Mouse (Mus musculus): ENCODE measurements around the gene Mylk4. TPM values are rescaled to one million over a fixed set of nuclear protein-coding genes. Genes with fewer than 3 reads are reported as not detected.

The Mylk4 gene
- total and polyA plus RNA-seq, 2 experiments from 2014 or later: 0.11 TPM; not detected in 1

GRCm38 (mm10) chr13:32783055-32783454, 699 bp downstream of the Mylk4 start:
- Histone ChIP-seq H3K4me3 (ENCODE audit: low read length) (no peak overlapping the region), H3K4me1 (ENCODE audit: insufficient read depth, low read length) (no peaks in the 10 kb centered on the region), H3K36me3 (ENCODE audit: insufficient read depth, low read length) (no peaks in the 10 kb centered on the region), H3K27ac (no peak overlapping the region), H3K4me2 (ENCODE audit: low read depth, low read length) (no peak overlapping the region), H3K9ac (replicated peaks; ENCODE audit: low read length) (no peak overlapping the region), H3K9me3 (ENCODE audit: low read length) (no peaks in the 10 kb centered on the region), H3K27me3 (ENCODE audit: insufficient read depth, low read length) (no peaks in the 10 kb centered on the region)
- ATAC-seq (no peak), DNase-seq (ENCODE audit: low spot score) (peak; percentile 26)
- peak; percentile 57 for TF ChIP-seq CTCF (IDR thresholded peaks at IDR 0.05; ENCODE audit: low read depth)
- 61% methylated on average over 5 of the region's 5 CpGs for WGBS

- 69% methylated on average over 3 of the region's 3 CpGs for WGBS
- Histone ChIP-seq H3K4me3 (ENCODE audit: low read length) (no peak overlapping the region), H3K9me3 (ENCODE audit: low read length) (no peaks in the 10 kb centered on the region), H3K4me1 (ENCODE audit: insufficient read depth, low read length) (no peaks in the 10 kb centered on the region), H3K27ac (no peak overlapping the region), H3K4me2 (ENCODE audit: low read depth, low read length) (no peak overlapping the region), H3K27me3 (ENCODE audit: insufficient read depth, low read length) (no peaks in the 10 kb centered on the region), H3K9ac (replicated peaks; ENCODE audit: low read length) (no peak overlapping the region), H3K36me3 (ENCODE audit: insufficient read depth, low read length) (no peaks in the 10 kb centered on the region)
- ATAC-seq (no peak), DNase-seq (ENCODE audit: low spot score) (no peak)
- TF ChIP-seq CTCF (IDR thresholded peaks at IDR 0.05; ENCODE audit: low read depth): no peak
These were observed 4.9 kb downstream of the Mylk4 start for GRCm38 (mm10) chr13:32778861-32779260.

- Histone ChIP-seq H3K4me3 (ENCODE audit: low read length) (no peak overlapping the region), H3K4me2 (ENCODE audit: low read depth, low read length) (no peak overlapping the region), H3K9ac (replicated peaks; ENCODE audit: low read length) (no peak overlapping the region), H3K27ac (no peak overlapping the region), H3K4me1 (ENCODE audit: insufficient read depth, low read length) (no peaks in the 10 kb centered on the region), H3K9me3 (ENCODE audit: low read length) (no peaks in the 10 kb centered on the region), H3K36me3 (ENCODE audit: insufficient read depth, low read length) (no peaks in the 10 kb centered on the region), H3K27me3 (ENCODE audit: insufficient read depth, low read length) (no peaks in the 10 kb centered on the region)
- WGBS: 89% methylated on average over 10 of the region's 10 CpGs
- DNase-seq (ENCODE audit: low spot score): no peak
- no peak for ATAC-seq
- TF ChIP-seq CTCF (IDR thresholded peaks at IDR 0.05; ENCODE audit: low read depth): no peak
These were observed 7.4 kb downstream of the Mylk4 start for GRCm38 (mm10) chr13:32776350-32776749.

- H3K9ac ChIP-seq (replicated peaks; ENCODE audit: low read length): no peak overlapping the region
- H3K4me2 ChIP-seq (ENCODE audit: low read depth, low read length): no peak overlapping the region
- H3K27me3 ChIP-seq (ENCODE audit: insufficient read depth, low read length): no peaks in the 10 kb centered on the region
- no peaks in the 10 kb centered on the region for H3K9me3 ChIP-seq (ENCODE audit: low read length)
- no peak for TF ChIP-seq CTCF (IDR thresholded peaks at IDR 0.05; ENCODE audit: low read depth)
- no peaks in the 10 kb centered on the region for H3K4me1 ChIP-seq (ENCODE audit: insufficient read depth, low read length)
- no peak overlapping the region for H3K27ac ChIP-seq
- DNase-seq (ENCODE audit: low spot score) (no peak), ATAC-seq (no peak)
- H3K4me3 ChIP-seq (ENCODE audit: low read length): no peak overlapping the region
- 84% methylated on average over 9 of the region's 9 CpGs for WGBS
- H3K36me3 ChIP-seq (ENCODE audit: insufficient read depth, low read length): no peaks in the 10 kb centered on the region
These were observed 7.9 kb downstream of the Mylk4 start for GRCm38 (mm10) chr13:32775889-32776288.

GRCm38 (mm10) chr13:32769960-32770359, 13.8 kb downstream of the Mylk4 start:
- Histone ChIP-seq H3K9me3 (ENCODE audit: low read length) (no peaks in the 10 kb centered on the region), H3K27ac (no peak overlapping the region), H3K4me3 (ENCODE audit: low read length) (no peak overlapping the region), H3K36me3 (ENCODE audit: insufficient read depth, low read length) (no peaks in the 10 kb centered on the region), H3K27me3 (ENCODE audit: insufficient read depth, low read length) (no peaks in the 10 kb centered on the region), H3K4me1 (ENCODE audit: insufficient read depth, low read length) (no peaks in the 10 kb centered on the region), H3K9ac (replicated peaks; ENCODE audit: low read length) (no peak overlapping the region), H3K4me2 (ENCODE audit: low read depth, low read length) (no peak overlapping the region)
- DNase-seq (ENCODE audit: low spot score) (no peak), ATAC-seq (no peak)
- no peak for TF ChIP-seq CTCF (IDR thresholded peaks at IDR 0.05; ENCODE audit: low read depth)
- 17% methylated on average over 3 of the region's 3 CpGs for WGBS

- H3K27me3 ChIP-seq (ENCODE audit: insufficient read depth, low read length): no peaks in the 10 kb centered on the region
- TF ChIP-seq CTCF (IDR thresholded peaks at IDR 0.05; ENCODE audit: low read depth): peak; percentile 66
- H3K36me3 ChIP-seq (ENCODE audit: insufficient read depth, low read length): no peaks in the 10 kb centered on the region
- peak; percentile 82 for DNase-seq (ENCODE audit: low spot score)
- H3K9ac ChIP-seq (replicated peaks; ENCODE audit: low read length): no peak overlapping the region
- ATAC-seq: no peak
- no peak overlapping the region for H3K4me2 ChIP-seq (ENCODE audit: low read depth, low read length)
- no peak overlapping the region for H3K4me3 ChIP-seq (ENCODE audit: low read length)
- H3K4me1 ChIP-seq (ENCODE audit: insufficient read depth, low read length): no peaks in the 10 kb centered on the region
- 9% methylated on average over 4 of the region's 4 CpGs for WGBS
- H3K27ac ChIP-seq: no peak overlapping the region
- H3K9me3 ChIP-seq (ENCODE audit: low read length): no peaks in the 10 kb centered on the region
These were observed 15.7 kb downstream of the Mylk4 start for GRCm38 (mm10) chr13:32768104-32768503.

- no peaks in the 10 kb centered on the region for H3K27me3 ChIP-seq (ENCODE audit: insufficient read depth, low read length)
- no peaks in the 10 kb centered on the region for H3K9me3 ChIP-seq (ENCODE audit: low read length)
- no peak for TF ChIP-seq CTCF (IDR thresholded peaks at IDR 0.05; ENCODE audit: low read depth)
- no peak overlapping the region for H3K4me3 ChIP-seq (ENCODE audit: low read length)
- H3K36me3 ChIP-seq (ENCODE audit: insufficient read depth, low read length): no peaks in the 10 kb centered on the region
- H3K27ac ChIP-seq: no peak overlapping the region
- WGBS: 30% methylated on average over 7 of the region's 7 CpGs
- H3K9ac ChIP-seq (replicated peaks; ENCODE audit: low read length): no peak overlapping the region
- no peaks in the 10 kb centered on the region for H3K4me1 ChIP-seq (ENCODE audit: insufficient read depth, low read length)
- H3K4me2 ChIP-seq (ENCODE audit: low read depth, low read length): no peak overlapping the region
- DNase-seq (ENCODE audit: low spot score) (no peak), ATAC-seq (no peak)
These were observed 19.3 kb downstream of the Mylk4 start for GRCm38 (mm10) chr13:32764448-32764847.

Data from hindbrain, postnatal 0 days (tissue).